Mouse (Mus musculus): ENCODE results near the gene Dusp1.

Dusp1 gene

DNA sequence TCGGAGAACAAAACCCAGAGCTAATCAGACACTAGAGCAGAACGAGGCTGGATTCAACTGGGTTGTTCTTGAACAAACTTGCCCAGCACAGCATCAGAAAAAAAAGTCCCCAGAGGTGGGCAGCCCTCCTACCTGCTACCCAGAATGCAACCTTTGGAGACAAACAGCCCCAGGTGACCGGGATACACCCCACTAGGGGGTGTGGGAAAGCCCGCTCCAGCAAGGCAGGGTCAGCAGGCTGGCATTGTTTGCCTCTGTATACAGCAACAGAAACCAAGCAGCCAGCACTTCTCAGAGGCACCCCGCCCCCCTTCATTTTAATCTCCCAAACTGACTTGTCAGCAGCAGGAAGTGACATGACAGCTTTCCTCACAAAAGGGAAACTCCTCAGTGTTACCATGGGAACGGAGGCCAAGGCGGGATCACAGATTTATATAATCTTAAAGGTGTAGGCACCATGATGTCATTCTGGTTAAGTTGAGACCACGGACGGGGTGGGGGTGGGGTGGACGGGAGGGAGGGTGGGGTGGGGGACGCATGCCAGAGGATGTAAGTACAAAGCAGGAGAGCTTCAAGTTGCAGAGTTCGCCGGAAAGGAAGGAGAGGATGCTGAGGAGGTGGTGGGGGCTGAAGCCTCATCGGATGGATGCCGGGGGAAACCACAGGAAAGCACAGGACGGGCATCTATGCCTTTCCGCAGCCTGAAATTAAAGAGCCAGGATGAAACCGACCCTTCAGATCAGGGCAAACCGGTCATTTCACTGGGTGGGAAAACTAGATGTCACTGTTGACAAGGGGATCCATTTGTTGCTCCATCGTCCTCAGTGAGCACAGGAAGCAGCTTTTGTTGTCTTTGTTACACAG lies 58.9 kb downstream of the Dusp1 start:
- DNase-seq (ENCODE audit: low spot score in 2 of 2) = peak; percentile 42 to 60

DNA sequence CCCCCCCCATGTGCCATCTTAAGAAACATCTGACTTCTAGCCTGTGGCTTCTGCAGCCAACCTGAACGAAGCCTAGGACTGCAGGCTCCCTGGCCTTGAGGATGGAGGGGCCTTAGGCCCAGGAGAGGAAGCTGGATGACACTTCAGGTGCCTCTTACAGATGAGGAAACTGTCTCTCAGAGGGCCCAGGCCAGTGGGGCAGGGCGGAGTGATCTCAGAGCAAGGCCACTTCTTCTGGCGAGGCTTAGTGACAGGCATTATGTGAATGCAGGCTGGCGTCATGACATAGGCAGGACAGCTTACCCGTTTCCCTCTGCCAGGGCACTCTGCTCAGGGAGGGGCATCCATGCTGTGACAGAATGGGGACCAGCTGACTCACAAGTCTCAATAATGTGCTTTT lies 60.1 kb downstream of the Dusp1 start:
- DNase-seq (ENCODE audit: low spot score in 2 of 2) = no peak

DNA sequence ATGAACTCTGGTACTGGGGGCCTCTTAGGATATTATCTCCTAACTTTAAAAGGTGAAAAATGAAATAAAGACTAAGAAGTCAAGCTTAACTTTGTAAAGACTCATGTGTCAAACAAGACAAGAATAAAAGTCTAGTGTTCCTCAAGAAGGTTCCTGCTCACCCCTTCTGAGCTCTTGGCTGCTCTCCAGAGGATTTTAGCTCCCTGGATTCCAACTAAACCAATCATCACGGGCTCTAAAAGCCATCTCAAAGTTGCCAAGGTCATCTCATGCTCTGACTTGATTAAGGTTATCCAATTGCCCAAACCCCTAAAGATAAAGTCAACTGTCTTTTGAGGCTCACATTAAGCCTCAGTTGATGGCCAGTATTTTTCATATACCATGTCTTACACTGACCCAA lies 63.3 kb downstream of the Dusp1 start:
- no peak for DNase-seq (ENCODE audit: low spot score in 2 of 2)

DNA sequence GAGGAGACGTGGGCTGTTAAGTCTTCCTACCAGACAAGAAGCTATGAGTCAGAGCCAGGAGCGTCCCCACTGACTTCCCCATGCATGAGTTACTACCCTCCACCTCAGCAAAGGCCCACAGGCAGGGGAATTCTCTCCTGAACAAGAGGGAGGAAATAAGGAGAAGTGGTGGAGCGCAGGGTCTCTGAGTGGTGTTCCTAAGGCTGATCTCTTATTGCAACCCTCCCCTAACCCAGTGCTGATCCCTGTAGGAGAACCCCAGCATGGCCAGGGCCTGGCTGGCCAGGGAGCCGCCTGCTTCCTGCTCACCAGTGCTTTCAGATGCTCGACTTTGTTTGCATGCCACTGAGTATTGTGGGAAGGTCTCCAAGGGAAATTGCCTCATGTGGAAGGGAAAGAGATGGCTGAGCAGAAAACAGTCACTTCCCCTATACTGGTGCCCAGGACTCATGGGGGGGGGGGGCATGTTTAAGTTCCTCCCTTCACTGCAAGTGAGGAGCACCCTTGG lies 64.5 kb downstream of the Dusp1 start:
- no peak for DNase-seq (ENCODE audit: low spot score in 2 of 2)

DNA sequence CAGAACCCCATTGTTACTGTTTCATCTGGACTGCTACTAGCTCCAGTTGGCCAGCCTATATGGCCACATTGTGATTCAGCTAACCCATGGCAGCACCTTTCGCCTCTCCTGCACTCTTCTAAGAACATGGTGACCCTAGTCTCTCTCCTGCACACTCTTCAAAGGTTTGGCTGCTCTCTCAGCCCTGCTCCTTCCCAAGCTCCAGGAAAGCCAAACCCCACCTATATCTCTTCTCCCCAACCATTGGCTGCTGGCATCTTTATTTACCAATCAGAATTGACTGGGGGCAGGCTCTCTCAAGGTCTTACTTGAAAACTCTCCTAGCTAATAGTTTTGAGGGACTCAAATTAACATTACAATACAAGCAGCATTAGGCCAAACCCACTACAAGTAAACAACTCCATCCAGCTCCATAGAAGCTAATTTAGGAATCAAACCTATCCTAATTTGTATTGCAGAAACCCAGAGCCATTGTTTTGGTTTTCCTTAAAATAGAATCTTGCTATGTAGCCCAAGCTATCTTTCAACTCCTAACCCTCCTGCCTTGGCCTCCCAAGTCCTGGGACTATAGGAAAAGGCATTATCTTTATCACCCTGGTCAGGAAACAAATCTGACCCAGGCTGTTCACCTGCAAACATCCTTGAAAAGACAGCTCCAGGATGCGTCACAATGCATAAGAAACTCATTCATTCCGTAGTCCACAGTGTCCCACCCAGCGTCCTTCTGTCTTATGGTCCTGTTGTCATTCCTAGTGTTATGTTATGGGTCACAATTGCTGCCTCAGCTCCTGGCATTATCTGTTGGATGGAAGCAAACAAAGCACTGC lies 67.1 kb downstream of the Dusp1 start:
- DNase-seq (ENCODE audit: low spot score in 2 of 2) = no peak

DNA sequence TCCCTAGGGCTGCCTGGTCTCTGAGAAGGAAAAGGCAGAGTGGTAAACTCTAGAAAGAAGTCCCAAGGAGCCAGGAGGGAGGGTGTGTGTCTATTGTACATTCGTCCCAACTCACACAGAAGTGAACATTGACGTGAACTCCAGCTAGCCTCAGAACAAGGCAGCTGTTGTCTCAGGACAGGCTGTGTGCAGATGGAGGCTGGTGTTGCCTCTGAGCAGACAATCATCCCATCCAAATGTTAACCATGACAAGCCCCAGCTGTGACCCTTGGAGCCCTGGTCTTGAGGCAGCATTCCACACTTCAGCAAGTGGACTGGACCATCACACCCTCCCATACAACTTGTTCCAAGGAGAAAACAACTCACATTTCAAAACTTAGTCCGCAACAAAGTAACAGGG lies 69.7 kb downstream of the Dusp1 start:
- no peak for DNase-seq (ENCODE audit: low spot score in 2 of 2)

DNA sequence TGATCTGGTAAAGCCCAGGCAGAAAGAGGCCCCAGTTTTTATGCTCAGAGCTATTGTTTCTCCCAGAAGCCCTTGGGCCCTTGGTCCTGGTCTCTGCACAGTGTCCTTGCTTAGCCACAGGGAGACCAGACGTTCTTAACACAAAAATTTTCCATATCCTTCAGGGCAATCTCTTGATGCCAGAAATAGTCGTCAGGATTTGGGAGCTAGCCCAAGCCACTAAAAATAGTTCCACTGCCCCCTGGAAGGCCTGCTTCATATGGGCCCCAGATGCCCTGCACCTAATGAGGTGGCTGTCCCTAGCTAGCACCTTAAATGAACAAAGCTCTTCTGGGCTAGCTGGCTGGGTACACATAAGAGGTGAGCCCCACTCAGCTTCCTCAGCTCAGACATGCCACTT lies 71.0 kb downstream of the Dusp1 start:
- DNase-seq (ENCODE audit: low spot score in 2 of 2) = no peak

DNA sequence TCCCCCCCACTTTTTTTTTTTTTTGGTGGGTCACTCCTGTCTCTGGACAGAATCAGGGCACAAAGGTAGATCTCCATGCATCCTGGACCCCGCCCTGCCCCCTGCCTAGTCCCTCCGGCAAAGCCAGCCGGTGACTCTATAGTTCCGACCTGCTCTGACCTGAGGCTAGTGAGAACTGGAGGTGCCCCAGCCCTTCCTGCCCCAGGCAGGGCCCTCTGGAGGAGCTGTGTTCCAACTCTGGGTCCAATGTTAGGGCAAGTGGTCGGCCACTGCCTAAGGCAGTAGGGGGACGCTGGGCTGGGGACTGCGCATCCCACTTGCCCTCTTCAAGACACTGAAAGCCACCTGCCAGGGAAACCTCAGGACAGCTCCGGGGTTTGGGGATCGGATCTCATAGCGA lies 71.9 kb downstream of the Dusp1 start:
- no peak for DNase-seq (ENCODE audit: low spot score in 2 of 2)

DNA sequence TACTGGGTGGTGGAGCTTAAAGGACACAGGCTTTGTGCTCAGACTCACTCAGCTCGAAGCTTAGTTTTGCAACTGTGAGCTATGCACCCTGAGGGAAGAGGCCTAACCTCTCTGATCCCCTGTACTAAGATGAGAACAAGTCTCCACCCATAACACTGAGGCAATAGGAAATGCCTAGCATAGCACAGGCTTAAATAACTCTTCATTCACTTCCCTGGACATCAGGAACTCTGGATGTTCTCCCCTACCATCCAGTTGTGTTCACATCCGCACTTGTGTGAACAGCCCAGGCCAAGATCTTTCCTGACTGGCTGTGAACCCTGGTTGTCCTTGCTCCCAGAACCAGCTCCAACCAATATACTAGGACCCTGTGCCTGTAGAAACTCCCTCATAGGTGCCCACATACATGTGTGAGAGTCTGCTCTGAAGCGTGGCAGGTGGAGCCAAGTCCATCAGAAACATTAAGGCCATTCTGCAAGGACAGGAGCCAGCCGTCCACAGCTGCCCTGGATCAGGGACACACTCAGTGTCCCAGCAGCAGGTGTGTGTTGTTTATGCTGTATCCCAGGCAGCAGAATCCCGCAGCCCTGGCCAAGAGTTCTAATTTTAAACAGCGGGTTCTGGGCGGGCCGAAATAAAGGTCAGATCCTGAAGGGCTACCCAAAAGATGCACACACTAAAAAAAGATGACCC lies 73.1 kb downstream of the Dusp1 start:
- no peak for DNase-seq (ENCODE audit: low spot score in 2 of 2)

DNA sequence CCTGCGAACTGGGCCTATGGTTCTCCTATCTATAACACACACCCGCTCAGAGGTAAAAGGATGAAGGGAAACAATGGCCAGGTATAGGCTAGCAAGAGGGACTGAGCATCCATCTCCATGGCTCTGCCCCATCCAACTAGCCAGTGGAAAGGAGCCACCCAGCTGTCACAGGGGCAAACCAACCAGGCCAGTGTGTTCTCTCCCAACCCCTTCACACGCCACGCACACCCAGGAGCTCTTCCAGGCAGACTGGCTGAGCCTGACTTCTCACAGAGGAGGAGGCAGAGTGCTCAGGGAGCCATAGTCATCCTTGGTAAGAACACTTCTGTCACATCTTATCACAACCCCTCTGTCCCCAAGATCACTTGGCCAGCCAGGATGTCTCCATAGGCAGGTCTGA lies 74.0 kb downstream of the Dusp1 start:
- no peak for DNase-seq (ENCODE audit: low spot score in 2 of 2)

DNA sequence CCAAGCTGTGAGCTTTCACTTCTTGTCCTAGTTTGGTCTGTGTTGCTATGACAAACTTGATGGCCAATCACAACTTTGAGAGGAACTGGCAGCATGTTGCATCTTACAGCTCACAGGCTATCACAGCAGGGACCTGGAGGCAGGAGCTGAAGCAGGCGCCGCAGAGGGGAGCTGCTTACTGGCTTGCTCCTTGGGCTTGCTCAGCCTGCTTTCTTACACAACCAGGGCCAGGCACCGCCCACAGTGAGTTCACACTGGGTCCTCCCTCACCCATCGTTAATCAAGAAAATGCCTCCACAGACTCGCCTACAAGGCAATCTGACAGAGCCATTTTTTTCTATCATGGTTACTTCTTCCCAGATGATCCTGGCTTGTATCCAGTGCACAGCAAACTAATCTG lies 74.7 kb downstream of the Dusp1 start:
- no peak for DNase-seq (ENCODE audit: low spot score in 2 of 2)

DNA sequence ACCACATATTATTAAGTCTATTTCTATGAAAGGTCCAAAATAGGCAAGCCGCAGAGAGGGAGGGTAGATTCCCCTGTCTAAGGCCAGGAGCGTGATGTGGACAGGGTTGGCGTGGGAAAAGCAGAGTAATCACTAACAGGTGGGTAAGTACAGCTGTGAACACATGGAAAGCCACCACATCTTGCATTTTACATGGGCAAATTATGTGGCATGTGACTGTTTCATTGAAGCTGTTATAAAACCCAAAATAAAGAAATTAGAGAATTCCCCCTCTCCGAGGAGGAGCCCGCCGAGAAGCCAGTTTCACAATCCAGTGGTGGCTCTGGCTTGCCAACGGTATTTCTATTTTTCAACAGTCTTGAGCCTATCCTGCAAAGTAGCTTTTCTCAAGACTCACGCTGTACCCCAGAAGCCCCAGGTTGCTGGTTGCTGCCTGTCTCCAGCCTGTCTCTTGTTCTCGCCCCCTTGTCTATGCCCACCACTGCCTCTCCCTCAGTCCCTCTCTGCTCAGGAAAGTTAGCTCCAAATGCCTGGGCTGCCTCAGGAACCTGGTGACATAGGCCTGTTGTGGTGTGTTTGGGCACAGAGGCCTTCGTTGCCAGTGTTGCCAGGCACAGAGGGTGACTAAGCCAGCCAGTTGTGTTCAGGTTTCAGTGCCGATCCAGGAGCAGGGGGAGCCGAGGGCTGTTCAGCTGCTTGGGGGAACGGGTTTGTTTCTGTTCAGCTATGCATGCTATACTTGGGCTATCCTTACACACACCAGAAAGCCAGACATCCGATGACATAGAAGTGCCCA lies 77.1 kb downstream of the Dusp1 start:
- no peak for DNase-seq (ENCODE audit: low spot score in 2 of 2)

DNA sequence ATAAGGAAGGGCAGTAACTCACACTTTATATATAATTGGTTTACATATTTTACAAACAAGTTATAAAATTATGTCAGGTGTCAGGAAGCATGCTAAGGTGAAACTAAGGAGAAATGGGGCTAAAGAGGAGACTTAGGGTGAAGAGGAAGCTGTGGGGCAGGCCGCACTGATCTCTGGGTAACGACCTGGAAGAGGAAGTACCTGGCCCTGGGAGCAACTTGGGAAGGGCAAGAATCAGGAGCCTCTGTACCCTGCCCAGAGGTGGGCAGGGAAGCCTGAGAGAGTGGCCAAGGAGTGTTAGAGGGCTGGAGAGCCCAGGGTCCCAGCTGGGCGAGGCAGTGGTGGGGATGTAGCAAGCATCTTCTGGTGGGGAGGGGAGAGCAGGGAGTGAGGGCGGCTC lies 81.0 kb downstream of the Dusp1 start:
- no peak for DNase-seq (ENCODE audit: low spot score in 2 of 2)

DNA sequence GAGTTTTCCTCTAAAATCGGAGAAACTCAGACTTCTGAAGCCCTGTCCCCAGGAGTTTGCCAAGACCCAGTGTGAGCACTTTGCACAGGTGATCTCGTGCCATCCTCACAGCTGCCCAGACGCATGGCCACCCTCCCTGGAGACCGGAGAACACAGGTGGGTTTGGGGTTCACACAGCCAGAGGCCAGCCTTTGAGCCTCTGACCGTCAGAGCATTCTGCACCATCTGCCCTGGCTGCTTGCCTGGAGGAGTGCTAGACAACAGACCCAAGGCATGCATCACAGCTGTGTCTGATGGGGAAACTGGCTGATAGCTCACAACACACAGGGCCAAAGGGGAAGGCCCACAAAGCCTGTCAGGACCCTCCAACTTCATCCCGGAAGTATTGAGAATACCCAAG lies 82.3 kb downstream of the Dusp1 start:
- no peak for DNase-seq (ENCODE audit: low spot score in 2 of 2)

DNA sequence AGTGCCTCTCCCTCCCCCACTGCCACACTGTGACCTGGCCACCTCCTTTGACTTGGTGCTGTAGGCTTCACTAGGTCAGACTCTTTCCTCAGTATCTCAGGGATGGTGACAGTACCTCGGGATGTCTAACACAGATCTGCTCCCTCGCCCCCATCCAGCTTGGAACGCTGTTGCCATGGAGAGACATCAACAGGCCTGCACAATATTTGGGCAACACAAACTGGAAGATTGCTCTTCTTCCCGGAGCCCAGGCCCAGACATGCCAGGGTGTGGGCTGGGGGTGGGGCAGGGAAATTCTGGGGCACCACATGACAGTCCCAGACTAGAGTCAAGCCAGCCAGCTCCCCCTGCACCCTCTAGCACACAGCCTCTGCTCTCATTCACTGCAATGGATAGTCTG lies 83.3 kb downstream of the Dusp1 start:
- no peak for DNase-seq (ENCODE audit: low spot score in 2 of 2)

DNA sequence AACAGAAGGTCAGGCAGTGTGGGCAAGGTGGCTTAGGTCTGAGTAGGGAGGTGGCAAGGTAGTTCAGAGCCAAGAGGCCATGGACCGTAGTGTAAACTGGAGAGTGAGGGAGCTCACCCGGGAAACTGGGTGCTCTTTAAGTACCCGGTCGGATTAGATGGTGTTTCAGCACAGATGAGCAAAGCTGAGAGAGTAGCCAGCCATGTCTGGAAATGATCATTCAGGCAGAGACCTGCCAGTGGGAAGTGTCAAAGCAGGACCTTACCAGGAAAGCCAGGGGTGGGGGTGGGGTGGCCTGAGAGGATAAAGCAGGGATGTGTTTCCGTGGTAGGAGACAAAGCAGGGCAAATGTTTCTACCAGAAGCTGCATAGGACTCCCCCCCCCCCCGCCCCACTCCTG lies 85.1 kb downstream of the Dusp1 start:
- no peak for DNase-seq (ENCODE audit: low spot score in 2 of 2)

DNA sequence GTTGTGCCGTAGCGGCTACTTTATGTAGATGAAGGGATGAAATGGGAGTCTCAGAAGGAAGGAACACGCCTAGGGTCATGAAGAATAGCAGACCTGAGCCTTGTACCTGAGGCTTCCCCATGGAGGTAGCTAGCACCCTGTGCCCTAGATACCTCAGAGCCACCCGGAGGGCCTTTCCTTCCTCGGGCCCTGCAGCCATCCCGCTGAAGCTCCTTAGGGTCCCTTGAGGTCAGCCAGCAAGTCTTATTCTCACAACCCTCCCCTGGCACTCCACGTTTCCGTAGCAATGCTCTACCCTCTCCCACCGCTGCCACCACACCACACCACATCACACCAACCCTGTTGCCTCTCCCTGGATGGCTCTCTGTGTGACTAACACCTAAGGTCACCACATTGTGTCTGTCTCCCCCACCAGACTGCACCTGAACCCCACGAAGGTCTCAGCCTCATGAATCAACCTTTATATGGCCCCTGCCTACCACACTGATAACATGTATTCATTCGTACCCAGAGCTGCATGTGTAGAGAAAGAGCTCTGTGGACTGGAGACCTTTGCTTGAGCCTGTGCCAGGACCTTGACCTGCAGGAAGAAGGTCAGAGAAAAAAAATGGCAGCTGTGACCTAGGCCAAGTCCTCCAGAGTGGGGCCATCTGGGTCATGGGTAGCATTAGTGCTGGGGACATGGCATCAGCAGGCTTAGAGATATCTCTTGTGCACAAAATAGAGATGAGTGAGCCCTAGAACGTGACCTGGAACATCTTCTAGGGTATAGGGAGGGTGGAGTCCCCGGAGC lies 93.6 kb downstream of the Dusp1 start:
- DNase-seq (ENCODE audit: low spot score in 2 of 2) = no peak

DNA sequence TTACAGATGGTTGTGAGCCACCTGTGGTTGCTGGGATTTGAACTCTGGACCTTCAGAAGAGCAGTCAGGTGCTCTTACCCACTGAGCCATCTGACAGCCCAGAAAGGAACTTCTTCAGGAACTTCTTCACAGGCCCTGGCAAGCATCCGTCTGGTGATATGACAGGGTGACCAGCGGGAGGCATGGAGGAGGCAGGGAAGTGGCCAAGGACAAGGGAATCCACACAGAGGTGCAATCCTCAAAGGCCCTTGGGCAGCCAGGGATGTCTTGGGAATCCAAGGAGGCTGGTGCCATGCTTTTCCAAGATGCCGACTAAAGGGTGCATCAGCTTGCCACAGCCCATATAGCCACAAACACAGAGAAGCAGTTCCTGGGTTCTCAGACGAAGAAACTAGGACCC lies 94.3 kb downstream of the Dusp1 start:
- DNase-seq (ENCODE audit: low spot score in 2 of 2) = no peak

DNA sequence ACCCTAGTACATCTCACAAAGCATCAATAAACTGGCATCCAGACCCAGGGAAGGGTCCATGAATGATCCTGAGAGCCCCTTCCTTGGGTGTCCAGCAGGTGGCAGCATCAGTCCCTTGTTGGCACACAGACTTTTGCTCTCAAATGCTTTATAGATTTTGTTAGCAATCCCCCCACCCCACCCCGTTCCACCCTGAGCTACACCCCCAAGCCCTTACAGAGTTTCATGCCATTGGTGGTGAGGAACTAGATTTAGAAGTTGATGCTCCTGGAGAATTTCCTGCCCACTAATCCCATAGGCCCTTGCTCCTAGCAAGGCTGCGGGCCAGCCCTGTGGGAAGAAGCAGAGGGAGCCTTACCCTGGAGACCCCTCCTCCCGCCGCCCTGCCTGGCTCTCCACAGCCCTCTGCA lies 95.2 kb downstream of the Dusp1 start:
- peak; percentile 62 to 73 for DNase-seq (ENCODE audit: low spot score in 2 of 2)

DNA sequence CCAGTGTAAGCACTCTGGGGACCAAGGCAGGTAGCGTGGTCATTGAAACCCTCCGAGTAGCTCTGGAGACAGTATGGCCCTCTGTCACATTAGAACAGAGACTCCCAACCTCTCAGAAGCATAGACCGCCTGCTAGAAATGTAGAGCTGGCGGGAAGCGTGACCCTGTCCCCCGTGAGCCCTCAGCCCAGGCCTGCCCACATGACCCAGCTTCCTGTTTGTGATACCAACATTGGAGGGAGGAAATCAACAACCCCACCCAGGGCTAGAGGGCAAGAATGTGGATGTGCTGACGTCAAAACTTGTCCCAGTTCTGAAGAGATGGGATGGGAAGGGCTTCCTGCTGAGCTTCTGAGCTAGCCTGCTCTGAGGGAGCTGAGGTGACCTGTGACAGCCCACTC lies 97.0 kb downstream of the Dusp1 start:
- no peak for DNase-seq (ENCODE audit: low spot score in 2 of 2)

DNA sequence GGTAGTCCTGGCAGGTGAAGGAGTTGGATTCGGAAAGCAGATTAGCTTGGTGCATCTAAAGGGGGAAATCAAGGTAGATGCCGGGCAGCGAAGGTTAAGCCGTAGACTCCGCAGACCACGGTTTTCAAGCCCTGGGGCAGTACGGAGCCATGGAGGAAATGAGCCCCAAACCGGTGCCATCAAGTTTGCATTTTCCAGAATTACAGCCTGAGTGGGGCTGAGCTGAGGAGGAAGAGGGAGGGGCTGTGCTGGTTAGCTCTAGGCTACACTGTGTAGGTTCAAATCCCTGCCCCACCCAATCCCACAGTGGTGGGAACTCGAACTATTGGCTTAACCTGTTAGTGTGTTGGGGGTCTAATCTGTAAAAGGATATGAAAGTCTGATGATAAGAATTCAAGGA lies 97.4 kb downstream of the Dusp1 start:
- no peak for DNase-seq (ENCODE audit: low spot score in 2 of 2)

All from frontal cortex, postnatal 25 days (tissue).